Mouse (Mus musculus): Measurements from ENCODE around the gene Cog8.

Gene Cog8

GRCm38 (mm10) chr8:107056076-107056972 is at the start of gene Cog8, which contains the start of gene Nip7:
TSS of gene Cog8 (minus strand) at chr8:107056689.
TSS of gene Nip7 (plus strand) at chr8:107056877.
- peak; percentile 96 for DNase-seq (ENCODE audit: extremely low read depth, insufficient read length, low spot score)

GRCm38 (mm10) chr8:107104547-107104946 is 48.1 kb upstream of the Cog8 start:
- DNase-seq (ENCODE audit: extremely low read depth, insufficient read length, low spot score): no peak

GRCm38 (mm10) chr8:107100635-107101034 is 44.1 kb upstream of the Cog8 start:
- DNase-seq (ENCODE audit: extremely low read depth, insufficient read length, low spot score): peak; percentile 46

GRCm38 (mm10) chr8:107096366-107097036 is 40.0 kb upstream of the Cog8 start, which contains the start of gene Terf2:
TSS of gene Terf2 (minus strand) at chr8:107096547.
- peak; percentile 90 for DNase-seq (ENCODE audit: extremely low read depth, insufficient read length, low spot score)

- no peak for DNase-seq (ENCODE audit: extremely low read depth, insufficient read length, low spot score)
Measured at GRCm38 (mm10) chr8:107095717-107096365, 39.4 kb upstream of the Cog8 start.

GRCm38 (mm10) chr8:107090531-107090930 is 34.0 kb upstream of the Cog8 start:
- DNase-seq (ENCODE audit: extremely low read depth, insufficient read length, low spot score): no peak

- DNase-seq (ENCODE audit: extremely low read depth, insufficient read length, low spot score): no peak
Measured at GRCm38 (mm10) chr8:107088526-107089063, 32.1 kb upstream of the Cog8 start.

GRCm38 (mm10) chr8:107086018-107086417 is 29.5 kb upstream of the Cog8 start:
- no peak for DNase-seq (ENCODE audit: extremely low read depth, insufficient read length, low spot score)

- no peak for DNase-seq (ENCODE audit: extremely low read depth, insufficient read length, low spot score)
Measured at GRCm38 (mm10) chr8:107085358-107085757, 28.9 kb upstream of the Cog8 start.

GRCm38 (mm10) chr8:107076239-107076888 is 19.9 kb upstream of the Cog8 start:
- DNase-seq (ENCODE audit: extremely low read depth, insufficient read length, low spot score): no peak

GRCm38 (mm10) chr8:107074128-107074527 is 17.6 kb upstream of the Cog8 start:
- DNase-seq (ENCODE audit: extremely low read depth, insufficient read length, low spot score): no peak

- no peak for DNase-seq (ENCODE audit: extremely low read depth, insufficient read length, low spot score)
Measured at GRCm38 (mm10) chr8:107073706-107074105, 17.2 kb upstream of the Cog8 start.

- no peak for DNase-seq (ENCODE audit: extremely low read depth, insufficient read length, low spot score)
Measured at GRCm38 (mm10) chr8:107065511-107066496, 9.3 kb upstream of the Cog8 start, which contains the start of gene Tmed6. TSS of gene Tmed6 (minus strand) at chr8:107065644.

GRCm38 (mm10) chr8:107062613-107063012 is 6.1 kb upstream of the Cog8 start:
- DNase-seq (ENCODE audit: extremely low read depth, insufficient read length, low spot score): no peak

- no peak for DNase-seq (ENCODE audit: extremely low read depth, insufficient read length, low spot score)
Measured at GRCm38 (mm10) chr8:107056973-107057369, 482 bp upstream of the Cog8 start.

- no peak for DNase-seq (ENCODE audit: extremely low read depth, insufficient read length, low spot score)
Measured at GRCm38 (mm10) chr8:107052046-107052445, 4.4 kb downstream of the Cog8 start.

- no peak for DNase-seq (ENCODE audit: extremely low read depth, insufficient read length, low spot score)
Measured at GRCm38 (mm10) chr8:107049480-107049879, 7.0 kb downstream of the Cog8 start.

- DNase-seq (ENCODE audit: extremely low read depth, insufficient read length, low spot score): peak; percentile 31
Measured at GRCm38 (mm10) chr8:107048061-107048941, 8.2 kb downstream of the Cog8 start, which contains the start of gene Pdf. TSS of gene Pdf (minus strand) at chr8:107048614.

Measured in 3134 (cell line).